Mouse (Mus musculus) MEL (cell line): ENCODE measurements around the gene Cd59a. TPM values are rescaled to one million over a fixed set of nuclear protein-coding genes. Genes with fewer than 3 reads are reported as not detected.

Experiments
- DNase-seq: peaks from one replicate; pipeline ENCODE4 v3.0.0; 2011; ENCODE audit warnings: low read depth, low spot score
- H3K27ac ChIP-seq: 2 replicates; pipeline ENCODE4 v1.5.1; 2012; ENCODE audit warnings: low read depth, mild to moderate bottlenecking, control low read depth, low read length, moderate library complexity; ENCODE audit not compliant: control insufficient read depth
- H3K27me3 ChIP-seq, 2 experiments: fragments of 150-350 bp in 1 of 2; sonication (generic) in 1 of 2; 2 replicates each; pipeline ENCODE4 v1.6.1; 2012; ENCODE audit warnings: low read length in 2 of 2, mild to moderate bottlenecking in 2 of 2, improper control_type of control experiment in 1 of 2, moderate library complexity in 1 of 2; ENCODE audit not compliant: insufficient read depth in 2 of 2, control insufficient read depth in 1 of 2
- H3K36me3 ChIP-seq, 2 experiments: 2 replicates each; pipeline ENCODE4 v1.6.1; 2012 to 2014; ENCODE audit warnings: low read length in 2 of 2, improper control_type of control experiment in 1 of 2, inconsistent platforms in 1 of 2, mild to moderate bottlenecking in 1 of 2; ENCODE audit not compliant: insufficient read depth in 2 of 2, control insufficient read depth in 1 of 2
- H3K4me1 ChIP-seq, 2 experiments: fragments of 150-350 bp in 1 of 2; sonication (generic) in 1 of 2; 2 replicates each; pipeline ENCODE4 v1.6.1; 2012; ENCODE audit warnings: low read length in 2 of 2, improper control_type of control experiment in 1 of 2, mild to moderate bottlenecking in 1 of 2; ENCODE audit not compliant: insufficient read depth in 2 of 2, control insufficient read depth in 1 of 2
- H3K4me3 ChIP-seq, 2 experiments: fragments of 150-350 bp in 1 of 2; sonication (generic) in 1 of 2; 2 replicates each; pipeline ENCODE4 v1.5.1; 2012; ENCODE audit warnings: low read depth in 2 of 2, low read length in 2 of 2, mild to moderate bottlenecking in 2 of 2, moderate library complexity in 2 of 2, control low read depth in 1 of 2, improper control_type of control experiment in 1 of 2; ENCODE audit not compliant: control insufficient read depth in 1 of 2, insufficient read depth in 1 of 2
- H3K79me2 ChIP-seq: 2 replicates; pipeline ENCODE4 v1.6.1; 2012; ENCODE audit warnings: mild to moderate bottlenecking, low read length, moderate library complexity; ENCODE audit not compliant: control insufficient read depth, poor library complexity, insufficient read depth
- H3K9ac ChIP-seq: 2 replicates; pipeline ENCODE4 v1.6.1; 2012; ENCODE audit warnings: low read depth, mild to moderate bottlenecking, control low read depth, low read length, moderate library complexity; ENCODE audit not compliant: control insufficient read depth, poor library complexity, severe bottlenecking
- H3K9me3 ChIP-seq: fragments of 150-350 bp; sonication (generic); replicated peaks from 2 replicates; pipeline ENCODE4 v1.6.1; 2012; ENCODE audit warnings: mild to moderate bottlenecking, low read length, improper control_type of control experiment, moderate library complexity; ENCODE audit not compliant: insufficient read depth
- BHLHE40 ChIP-seq: IDR thresholded peaks from 2 replicates; pipeline ENCODE4 v1.6.1; 2012; ENCODE audit warnings: low read depth, mild to moderate bottlenecking, inconsistent platforms, low read length, improper control_type of control experiment, borderline replicate concordance
- CHD1 ChIP-seq: IDR thresholded peaks from 2 replicates; pipeline ENCODE4 v1.6.1; 2012; ENCODE audit warnings: low read depth, mild to moderate bottlenecking, inconsistent platforms, low read length, improper control_type of control experiment
- CTCF ChIP-seq, 3 experiments: IDR thresholded peaks in 2 of 3; conservative IDR thresholded peaks in 1 of 3; 2 replicates each; pipeline ENCODE4 v1.5.1; 2011 to 2012; ENCODE audit warnings: low read length in 3 of 3, low read depth in 2 of 3, mild to moderate bottlenecking in 2 of 3, improper control_type of control experiment in 1 of 3, inconsistent platforms in 1 of 3, mixed read lengths in 1 of 3, moderate library complexity in 1 of 3; ENCODE audit not compliant: control insufficient read depth in 1 of 3, insufficient read depth in 1 of 3, poor library complexity in 1 of 3, severe bottlenecking in 1 of 3
- ELF1 ChIP-seq: IDR thresholded peaks from 2 replicates; pipeline ENCODE4 v1.6.1; 2014; ENCODE audit warnings: low read depth, mild to moderate bottlenecking, inconsistent platforms, low read length, improper control_type of control experiment, moderate library complexity
- GATA1 ChIP-seq: IDR thresholded peaks from 2 replicates; pipeline ENCODE4 v1.6.1; 2011; ENCODE audit warnings: low read depth, low read length, improper control_type of control experiment
- HCFC1 ChIP-seq: IDR thresholded peaks from 2 replicates; pipeline ENCODE4 v1.6.1; 2012; ENCODE audit warnings: low read depth, mild to moderate bottlenecking, inconsistent platforms, low read length, improper control_type of control experiment, moderate library complexity
- JUND ChIP-seq: IDR thresholded peaks from 2 replicates; pipeline ENCODE4 v1.6.1; 2011; ENCODE audit warnings: low read depth, mild to moderate bottlenecking, improper control_type of control experiment, low read length
- MAFK ChIP-seq: IDR thresholded peaks from 2 replicates; pipeline ENCODE4 v1.6.1; 2011; ENCODE audit warnings: low read depth, mild to moderate bottlenecking, low read length, improper control_type of control experiment, borderline replicate concordance
- MAZ ChIP-seq: IDR thresholded peaks from 2 replicates; pipeline ENCODE4 v1.6.1; 2012; ENCODE audit warnings: low read depth, mild to moderate bottlenecking, inconsistent platforms, low read length, improper control_type of control experiment
- MXI1 ChIP-seq: IDR thresholded peaks from 2 replicates; pipeline ENCODE4 v1.6.1; 2011; ENCODE audit warnings: mild to moderate bottlenecking, low read depth, low read length, improper control_type of control experiment
- MYC ChIP-seq: IDR thresholded peaks from 2 replicates; pipeline ENCODE4 v1.6.1; 2011; ENCODE audit warnings: low read depth, mild to moderate bottlenecking, low read length, improper control_type of control experiment, moderate library complexity
- NRF1 ChIP-seq: IDR thresholded peaks from 2 replicates; pipeline ENCODE4 v1.6.1; 2014; ENCODE audit warnings: low read depth, mild to moderate bottlenecking, inconsistent platforms, low read length, improper control_type of control experiment, moderate library complexity; ENCODE audit not compliant: poor library complexity, insufficient read depth, severe bottlenecking
- POLR2A ChIP-seq, 2 experiments: IDR thresholded peaks; 2 replicates each; pipeline ENCODE4 v1.6.1; 2011 to 2012; ENCODE audit warnings: low read length in 2 of 2, mild to moderate bottlenecking in 2 of 2, control low read depth in 1 of 2, improper control_type of control experiment in 1 of 2, low read depth in 1 of 2, moderate library complexity in 1 of 2; ENCODE audit not compliant: control insufficient read depth in 1 of 2, insufficient read depth in 1 of 2, poor library complexity in 1 of 2
- POLR2AphosphoS2 ChIP-seq: IDR thresholded peaks from 2 replicates; pipeline ENCODE4 v1.6.1; 2011; ENCODE audit warnings: low read length, improper control_type of control experiment
- POLR2AphosphoS5 ChIP-seq: IDR thresholded peaks from 2 replicates; pipeline ENCODE4 v1.6.1; 2012; ENCODE audit warnings: low read depth, borderline replicate concordance, mild to moderate bottlenecking, inconsistent platforms, low read length, moderate library complexity, mixed read lengths
- RAD21 ChIP-seq: IDR thresholded peaks from 2 replicates; pipeline ENCODE4 v1.6.1; 2011; ENCODE audit warnings: mild to moderate bottlenecking, low read depth, low read length, improper control_type of control experiment
- SIN3A ChIP-seq: IDR thresholded peaks from 2 replicates; pipeline ENCODE4 v1.6.1; 2012; ENCODE audit warnings: low read length, improper control_type of control experiment, inconsistent platforms
- SMC3 ChIP-seq: IDR thresholded peaks from 2 replicates; pipeline ENCODE4 v1.6.1; 2011; ENCODE audit warnings: low read depth, low read length, improper control_type of control experiment
- TAL1 ChIP-seq: IDR thresholded peaks from 2 replicates; pipeline ENCODE4 v1.6.1; 2012; ENCODE audit warnings: mild to moderate bottlenecking, inconsistent platforms, low read length, moderate library complexity, mixed read lengths
- USF1 ChIP-seq: IDR thresholded peaks from 2 replicates; pipeline ENCODE4 v1.6.1; 2014; ENCODE audit warnings: low read depth, mild to moderate bottlenecking, inconsistent platforms, low read length, improper control_type of control experiment, moderate library complexity
- USF2 ChIP-seq, 2 experiments: IDR thresholded peaks; 2 replicates each; pipeline ENCODE4 v1.6.1; 2011 to 2012; ENCODE audit warnings: improper control_type of control experiment in 2 of 2, low read length in 2 of 2, borderline replicate concordance in 1 of 2, inconsistent platforms in 1 of 2, low read depth in 1 of 2, mild to moderate bottlenecking in 1 of 2; ENCODE audit not compliant: insufficient read depth in 1 of 2
- ZC3H11A ChIP-seq: IDR thresholded peaks from 2 replicates; pipeline ENCODE4 v1.6.1; 2012; ENCODE audit warnings: low read depth, mild to moderate bottlenecking, inconsistent platforms, low read length, improper control_type of control experiment
- ZKSCAN1 ChIP-seq: IDR thresholded peaks from 2 replicates; pipeline ENCODE4 v1.6.1; 2012; ENCODE audit warnings: low read depth, mild to moderate bottlenecking, inconsistent platforms, low read length, improper control_type of control experiment, moderate library complexity
- ZNF384 ChIP-seq: IDR thresholded peaks from 2 replicates; pipeline ENCODE4 v1.6.1; 2012; ENCODE audit warnings: low read depth, mild to moderate bottlenecking, inconsistent platforms, low read length, improper control_type of control experiment
- polyA plus RNA-seq, 2 experiments: library from polyadenylated mRNA; stranded (reverse) in 1 of 2; unstranded in 1 of 2; fragments of >175 nt in 1 of 2; fragments of >200 nt in 1 of 2; gene quantifications; 2 replicates each; pipeline versions ENCODE4 v1.2.1 to v1.2.4; 2012; ENCODE audit warnings: low replicate concordance in 2 of 2, low read depth in 1 of 2; ENCODE audit not compliant: insufficient read length in 2 of 2, insufficient read depth in 1 of 2, missing spikeins in 1 of 2
- total RNA-seq: library from RNA; depleted of rRNA; stranded (reverse); fragments of 300-350 nt; gene quantifications from 2 replicates; pipeline ENCODE4 v1.2.3, GENCODE M21; 2012

Cd59a gene
- total and polyA plus RNA-seq, 3 experiments = 0.08 to 0.96 TPM; not detected in 1

DNA sequence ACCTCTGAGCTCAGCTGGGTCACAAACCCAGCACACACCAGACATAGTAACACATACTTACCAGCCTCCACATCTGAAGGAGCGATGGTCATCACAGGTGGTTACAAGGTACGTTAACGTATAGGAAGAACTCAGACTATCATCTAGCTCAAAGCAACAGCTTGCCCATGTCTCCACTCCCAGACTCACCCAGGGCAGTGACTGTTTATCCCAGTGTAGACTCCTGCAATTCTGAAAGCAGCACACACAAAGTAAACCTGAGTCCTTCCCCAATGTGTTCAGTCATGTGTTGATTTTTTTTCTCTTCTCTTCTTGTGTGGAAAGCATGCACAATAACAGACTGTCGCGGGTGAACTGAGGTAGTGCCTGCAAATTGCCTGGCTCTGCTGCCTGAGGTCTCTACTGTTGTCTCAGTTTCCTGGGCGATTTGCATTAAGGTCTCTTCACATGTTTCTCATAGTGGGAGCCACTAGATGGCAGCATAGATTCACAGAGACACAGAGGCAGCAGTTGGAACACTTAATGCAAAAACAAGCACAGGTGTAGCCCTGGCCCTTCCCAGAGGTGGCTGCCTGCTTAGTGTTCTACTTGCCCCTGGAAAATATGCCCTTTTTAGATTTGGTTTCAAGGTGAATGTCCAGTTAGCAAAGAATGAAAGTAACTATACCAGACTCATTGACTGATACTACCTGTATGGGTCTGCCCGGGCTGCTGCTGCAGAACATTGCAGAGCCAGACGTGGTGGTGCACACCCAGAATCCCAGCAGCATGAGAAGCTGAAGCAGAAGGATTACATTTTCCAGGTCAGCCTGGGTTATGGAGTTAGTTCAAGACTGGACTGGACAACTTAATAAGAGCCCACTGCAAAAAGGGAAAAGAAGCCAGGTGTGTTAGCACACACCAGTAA, 38.8 kb downstream of the Cd59a start:
- H3K9me3 ChIP-seq = no peaks in the 10 kb centered on the region
- H3K79me2 ChIP-seq = no peaks in the 10 kb centered on the region
- DNase-seq = peak; percentile 89
- H3K27ac ChIP-seq = no peak overlapping the region
- no peak for TF ChIP-seq GATA1
- no peak for TF ChIP-seq TAL1
- TF ChIP-seq MAFK = no peak
- no peak for TF ChIP-seq POLR2AphosphoS5
- TF ChIP-seq MXI1 = no peak
- no peak for TF ChIP-seq CHD1
- 0 out of 2 replicates have a peak, but pooled peaks have one; percentile 28 for TF ChIP-seq MYC
- no peak for TF ChIP-seq USF2 (IDR thresholded peaks at IDR 0.05; ENCODE audit: borderline replicate concordance in 1 of 2, insufficient read depth in 1 of 2, low read depth in 1 of 2, low read length in 2 of 2)
- no peak for TF ChIP-seq HCFC1
- TF ChIP-seq BHLHE40 = no peak
- peak; percentile 99 for TF ChIP-seq ZC3H11A
- TF ChIP-seq RAD21 = peak; percentile 100
- TF ChIP-seq ZNF384 = no peak
- peak; percentile 98 for TF ChIP-seq SMC3
- 0 out of 2 replicates have a peak, but pooled peaks have one; percentile 28 for TF ChIP-seq SIN3A
- TF ChIP-seq ELF1 = no peak
- TF ChIP-seq POLR2A (IDR thresholded peaks at IDR 0.05; ENCODE audit: control insufficient read depth in 1 of 2, insufficient read depth in 1 of 2, low read depth in 1 of 2, low read length in 2 of 2, poor library complexity in 1 of 2) = no peak
- no peak for TF ChIP-seq NRF1
- no peak for TF ChIP-seq USF1
- no peak for TF ChIP-seq POLR2AphosphoS2
- TF ChIP-seq CTCF (IDR thresholded peaks at IDR 0.05 in 2 of 3, conservative IDR thresholded peaks at IDR 0.05 in 1 of 3; ENCODE audit: control insufficient read depth in 1 of 3, insufficient read depth in 1 of 3, low read depth in 2 of 3, low read length in 3 of 3, poor library complexity in 1 of 3, severe bottlenecking in 1 of 3) = peak; percentile 77 to 96 (median 93)
- no peak for TF ChIP-seq ZKSCAN1
- no peak for TF ChIP-seq JUND
- TF ChIP-seq MAZ = no peak
- peaks cover 0 to 7% of the 10 kb centered on the region in 2 experiments; a peak in 2 of 4 replicates for H3K4me1 ChIP-seq
- H3K36me3 ChIP-seq = peaks cover 0 to 5% of the 10 kb centered on the region in 2 experiments; a peak in 2 of 4 replicates
- H3K4me3 ChIP-seq = no peak overlapping the region
- no peaks in the 10 kb centered on the region for H3K27me3 ChIP-seq
- no peak overlapping the region for H3K9ac ChIP-seq
